Mouse (Mus musculus) kidney, adult 11 months (tissue): Measurements from ENCODE around the gene Slc35c2.

Source experiments
- DNase-seq: peaks from one replicate; pipeline ENCODE4 v3.0.0; 2022

Gene Slc35c2

DNA sequence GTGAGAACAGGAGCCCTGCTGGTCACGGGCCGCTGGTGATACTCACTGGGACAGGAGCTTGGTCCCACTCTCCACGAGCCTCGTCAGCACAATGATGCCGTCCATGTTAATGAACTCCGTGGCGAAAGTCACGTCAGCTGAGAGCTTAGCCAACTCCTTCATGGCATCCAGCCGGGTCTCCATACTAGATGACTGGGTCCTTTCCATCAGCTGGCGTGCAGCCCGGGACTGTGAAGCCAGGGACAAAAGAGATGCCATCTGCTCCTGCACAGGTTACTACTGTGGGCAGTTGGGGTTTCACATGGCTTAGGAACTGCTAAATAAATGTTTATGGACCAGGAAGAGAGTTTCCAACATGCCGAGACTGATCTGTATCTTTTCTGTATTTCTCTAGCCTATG lies 23.9 kb upstream of the Slc35c2 start:
- no peak for DNase-seq

DNA sequence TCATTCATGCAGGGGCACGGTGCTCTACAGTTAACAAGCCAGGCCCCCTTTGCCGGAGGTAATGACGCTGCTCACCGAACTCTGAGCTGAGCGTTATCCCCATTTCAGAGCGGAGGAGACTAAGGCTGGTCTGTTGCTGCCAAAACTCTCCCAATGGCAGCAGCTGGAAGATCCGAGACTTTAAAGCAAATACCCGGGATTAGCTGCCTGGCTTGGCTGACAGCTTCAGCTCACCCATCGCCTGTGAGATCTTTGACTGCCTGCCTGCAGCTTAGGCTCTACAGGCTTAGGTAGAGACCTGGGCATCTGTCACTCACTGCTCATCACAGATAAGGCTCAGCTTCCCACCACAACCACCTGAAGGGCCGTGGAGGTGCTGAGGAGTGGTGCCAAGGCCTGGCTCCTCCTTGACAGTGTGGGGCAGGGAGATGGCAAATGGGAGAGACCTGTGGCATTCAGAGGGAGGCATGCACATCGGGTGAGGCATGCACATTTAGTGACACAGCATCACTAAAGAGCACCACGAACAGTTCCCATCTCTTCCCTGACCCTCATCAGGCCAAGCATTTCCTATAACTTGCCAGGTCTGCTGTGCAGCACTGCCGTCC lies 23.3 kb upstream of the Slc35c2 start:
- DNase-seq, result no peak

DNA sequence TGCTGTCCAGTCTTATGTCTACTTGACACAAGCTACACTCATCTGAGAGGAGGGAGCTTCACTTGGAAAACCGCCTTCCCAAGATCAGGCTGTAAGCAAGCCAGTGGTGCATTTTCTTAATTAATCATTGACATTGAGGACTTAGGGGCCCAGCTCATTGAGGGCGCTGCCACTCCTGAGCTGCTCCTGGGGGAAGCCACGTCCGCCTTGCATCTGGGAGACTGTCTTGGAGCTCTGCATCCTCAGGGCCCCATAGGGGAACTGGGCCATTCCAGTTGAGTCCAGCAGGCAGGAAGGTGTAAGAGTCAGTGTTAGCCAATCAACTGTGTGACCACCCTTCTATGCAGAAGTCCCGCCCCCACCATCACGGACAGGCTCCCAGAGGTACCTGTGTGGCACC lies 20.1 kb upstream of the Slc35c2 start:
- peak; percentile 57 for DNase-seq

DNA sequence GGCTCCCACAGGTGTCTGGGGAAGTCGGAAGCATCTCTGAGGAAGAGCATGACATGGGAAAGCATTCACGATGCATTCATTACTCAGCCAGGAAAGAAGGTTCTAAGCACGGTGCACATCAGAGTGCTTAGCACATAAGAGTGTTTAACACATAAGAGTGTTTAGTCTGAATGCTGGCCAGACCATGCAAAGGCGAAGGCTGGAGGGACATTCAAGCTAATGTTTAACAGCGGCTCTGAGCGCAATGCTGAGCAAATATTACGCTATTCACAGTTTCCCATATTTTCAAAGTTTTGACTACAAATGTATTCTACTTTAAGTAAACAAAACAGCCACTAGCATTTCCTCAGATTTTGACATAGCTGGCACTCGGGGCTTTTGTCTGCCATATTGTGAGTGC lies 17.8 kb upstream of the Slc35c2 start:
- no peak for DNase-seq

DNA sequence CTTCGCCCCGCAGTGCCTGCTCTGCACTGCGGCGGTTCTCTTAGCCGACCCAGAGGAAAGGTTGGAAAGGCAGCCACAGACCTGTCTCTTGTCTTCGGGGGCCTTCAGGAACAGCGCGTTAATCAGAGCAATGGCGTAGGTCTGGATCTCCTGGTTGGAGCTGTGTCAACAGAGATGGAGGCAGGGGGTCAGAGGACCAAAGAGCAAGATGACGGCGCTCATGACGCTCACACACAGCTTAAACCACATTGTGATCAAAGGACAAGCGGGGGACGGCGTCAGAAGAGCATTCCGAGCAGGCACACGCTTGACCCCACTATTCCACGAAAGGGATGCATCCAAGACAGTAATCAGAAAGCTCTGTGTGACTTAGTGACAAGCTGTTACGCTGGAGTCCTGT lies 17.1 kb upstream of the Slc35c2 start:
- no peak for DNase-seq

DNA sequence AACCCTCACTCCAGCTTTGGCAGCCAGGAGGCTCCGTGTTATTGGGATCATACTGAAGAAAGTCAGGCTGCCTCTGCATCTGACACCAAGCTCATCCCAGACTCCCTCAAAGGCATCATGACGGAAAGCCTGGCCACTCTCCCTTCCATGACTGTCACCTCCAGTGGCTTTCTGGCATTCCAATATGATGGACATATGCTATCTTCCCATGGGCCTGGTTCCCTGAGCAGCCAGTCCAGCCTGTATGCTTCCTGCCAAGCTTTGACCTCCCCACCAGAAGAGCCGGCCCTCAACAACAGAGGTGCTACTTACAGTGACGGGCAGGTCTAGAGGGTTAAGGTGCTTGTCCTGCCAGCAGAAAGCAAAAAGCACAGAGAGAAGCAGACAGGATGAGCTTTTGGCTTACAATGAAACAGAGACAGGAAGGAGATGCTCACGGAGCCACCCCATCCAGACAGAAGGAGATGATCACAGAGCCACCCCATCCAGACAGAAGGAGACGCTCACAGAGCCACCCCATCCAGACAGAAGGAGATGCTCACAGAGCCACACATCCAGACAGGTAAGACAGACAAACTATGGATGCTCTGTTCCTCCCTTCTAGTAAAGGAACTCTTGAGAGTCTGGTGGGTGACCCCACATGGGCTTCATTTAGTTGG lies 15.8 kb upstream of the Slc35c2 start:
- no peak for DNase-seq

DNA sequence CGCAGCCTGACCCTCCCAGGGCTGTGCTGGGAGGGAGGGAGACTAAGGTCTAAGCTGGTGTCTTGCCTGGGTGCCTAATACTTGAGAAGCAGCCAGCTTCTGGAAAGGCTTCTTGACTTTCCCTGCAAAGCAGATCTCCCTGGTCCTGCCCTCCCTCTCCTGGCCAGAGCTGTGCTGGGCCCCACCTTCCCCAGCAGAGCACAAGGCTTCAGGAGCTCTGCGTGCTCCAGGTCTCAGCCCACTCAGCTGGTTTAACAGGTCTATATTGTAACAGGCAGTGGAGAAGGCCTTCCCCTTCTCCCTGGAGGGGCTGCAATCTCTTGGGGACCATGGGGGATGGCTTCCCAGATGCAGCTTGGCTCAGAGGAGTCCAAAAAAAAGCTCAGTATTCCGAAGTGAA lies 13.7 kb upstream of the Slc35c2 start:
- DNase-seq, result no peak

DNA sequence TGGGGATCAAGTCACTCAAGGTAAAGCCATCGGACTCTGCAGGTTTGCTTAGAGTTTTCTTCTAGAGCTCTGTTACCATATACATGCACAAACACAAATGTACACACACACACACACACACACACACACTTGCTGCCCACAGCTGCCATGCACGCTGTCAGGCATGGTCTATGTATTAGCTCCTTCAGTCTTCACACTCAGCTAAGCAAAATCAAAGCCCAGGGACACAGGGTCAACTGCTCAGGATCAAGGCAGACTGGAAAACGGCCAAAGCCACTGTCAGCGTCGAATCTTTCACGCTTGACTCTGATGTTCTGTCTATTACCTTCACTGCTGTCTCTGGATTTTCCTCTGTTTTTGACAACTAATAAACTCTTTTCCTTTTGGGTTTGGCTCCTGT lies 13.2 kb upstream of the Slc35c2 start:
- DNase-seq, result no peak

DNA sequence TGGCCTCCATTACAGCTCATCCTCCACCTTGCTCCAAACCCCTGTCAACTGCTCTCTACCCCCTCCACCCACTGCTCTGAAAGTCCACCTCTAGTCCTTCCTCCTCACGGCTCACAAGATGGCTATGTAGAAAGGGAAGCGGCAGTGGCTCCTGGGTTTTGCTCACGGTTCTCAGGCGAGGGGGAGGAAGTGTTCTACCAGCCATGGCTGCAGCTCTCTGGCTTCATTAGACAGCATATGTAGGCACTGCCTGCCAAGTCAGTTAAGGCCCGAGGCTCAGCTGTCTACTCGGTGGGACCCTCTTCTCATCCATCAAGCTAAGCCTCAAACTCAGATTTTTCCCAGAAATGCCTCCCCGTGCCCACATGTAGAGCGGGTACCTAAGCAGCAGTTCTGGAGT lies 12.8 kb upstream of the Slc35c2 start:
- DNase-seq, result no peak

DNA sequence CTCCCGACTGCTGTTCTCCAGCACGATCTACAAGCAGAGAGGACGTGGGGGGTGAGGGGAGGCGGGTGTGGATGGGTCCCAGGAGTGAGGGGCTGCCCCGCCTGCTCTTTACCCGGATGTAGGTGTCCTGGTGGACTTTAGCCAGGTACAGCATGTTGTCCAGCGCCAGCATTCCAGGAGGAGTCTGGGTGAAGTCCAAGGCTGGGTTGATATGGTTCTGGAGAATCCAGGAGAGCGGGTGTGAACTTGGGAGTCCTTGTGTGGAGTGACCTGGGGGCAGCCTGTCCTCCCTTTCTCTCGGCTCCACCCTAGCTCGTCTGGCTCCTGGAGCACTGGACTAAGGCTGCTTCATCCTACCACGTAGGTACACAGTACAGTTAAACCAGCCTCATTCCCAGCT lies 9.8 kb upstream of the Slc35c2 start:
- DNase-seq, result peak; percentile 92

DNA sequence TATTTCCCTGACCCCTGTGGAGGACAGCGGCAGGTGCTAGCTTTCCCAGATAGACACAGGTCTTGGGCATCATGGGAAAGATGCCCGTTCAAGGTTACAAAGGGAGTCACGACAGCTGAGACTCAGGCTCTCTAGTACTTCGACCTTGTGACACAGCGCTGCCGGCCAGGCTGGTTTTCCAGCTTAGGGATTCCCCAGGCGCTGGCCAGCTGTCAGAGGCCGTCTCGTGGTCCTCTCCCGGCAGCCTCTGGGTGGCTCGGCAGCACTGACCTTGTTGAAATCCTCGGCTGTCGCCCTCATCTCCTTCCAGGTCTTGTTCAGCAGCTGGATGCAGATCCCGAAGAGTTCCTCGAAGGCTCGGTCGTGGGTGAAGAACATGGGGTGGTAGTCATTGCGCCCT lies 8.9 kb upstream of the Slc35c2 start:
- DNase-seq, result peak; percentile 77

DNA sequence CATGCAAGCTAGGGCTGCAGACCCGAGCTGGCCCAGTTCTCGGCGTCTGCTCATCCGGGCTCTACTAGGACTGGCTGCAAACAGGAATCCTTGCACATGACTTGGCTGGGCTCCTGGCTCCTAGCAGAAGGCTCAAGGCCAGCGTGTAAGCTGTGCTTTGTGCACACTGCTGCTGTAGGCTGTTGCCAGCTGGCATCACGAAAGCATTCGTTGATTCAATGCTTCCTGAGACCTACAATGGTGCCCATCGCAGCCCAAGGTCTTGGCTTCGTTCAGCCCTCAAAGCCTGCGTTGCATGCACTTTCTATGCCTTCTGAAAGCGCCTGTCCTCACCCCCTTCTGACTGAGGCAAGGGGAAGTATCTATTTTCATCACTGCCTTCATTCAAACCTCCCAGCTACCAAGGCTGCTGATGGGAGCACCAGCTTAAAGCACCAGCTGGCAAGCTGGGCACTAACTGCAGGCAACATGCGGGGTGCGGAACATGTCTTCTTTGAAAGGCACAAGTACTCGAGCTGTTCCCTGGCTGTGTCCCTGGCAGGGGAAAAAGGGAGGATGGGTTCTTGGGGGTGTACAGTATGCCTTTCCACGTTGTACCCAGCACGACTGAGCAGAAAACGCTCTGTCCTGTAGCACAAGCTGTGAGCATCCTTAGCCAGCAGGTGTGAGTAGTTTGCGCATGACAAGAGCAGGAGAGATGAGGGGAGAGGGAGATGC lies 804 bp upstream of the Slc35c2 start:
- DNase-seq, result peak; percentile 82

DNA sequence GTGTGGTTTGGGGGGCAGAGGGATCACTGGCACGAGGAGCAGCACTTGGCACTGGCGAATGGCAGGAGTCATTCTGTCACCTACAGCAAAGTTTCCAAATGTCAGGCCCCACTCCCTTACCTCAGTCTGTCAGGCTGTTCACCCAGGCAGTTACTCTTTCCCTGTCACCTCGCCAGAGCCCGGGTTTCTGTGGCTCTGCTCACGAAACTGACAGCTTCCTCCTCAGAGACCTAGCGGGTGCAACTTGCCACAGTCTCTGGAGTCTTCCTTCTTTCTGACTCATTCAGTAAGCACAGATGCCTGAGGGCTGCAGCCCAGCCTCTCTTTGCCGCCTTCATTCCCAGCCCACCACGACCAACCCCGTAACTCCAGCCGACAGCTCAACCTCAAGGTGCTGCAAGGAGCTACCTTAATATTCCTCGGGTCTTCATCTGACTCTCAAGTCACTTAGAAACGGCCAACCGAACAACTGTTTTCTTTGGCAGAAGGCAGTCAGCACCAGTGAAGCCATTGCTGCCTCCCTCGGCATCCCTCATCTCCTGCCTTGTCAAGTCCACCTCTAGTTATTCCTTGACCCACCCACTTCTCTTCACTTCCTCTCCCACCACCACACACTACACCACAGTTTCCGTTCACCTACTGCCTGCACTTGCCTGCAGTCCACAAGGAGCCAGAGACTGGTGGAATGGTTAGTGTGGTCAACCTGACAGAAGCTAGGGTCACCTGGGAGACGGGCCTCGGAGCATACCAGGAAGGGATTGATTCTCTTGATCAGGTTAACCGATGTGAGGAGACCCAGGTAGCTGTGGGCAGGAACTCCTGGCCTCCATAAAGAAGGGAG lies 1.1 kb downstream of the Slc35c2 start:
- no peak for DNase-seq

DNA sequence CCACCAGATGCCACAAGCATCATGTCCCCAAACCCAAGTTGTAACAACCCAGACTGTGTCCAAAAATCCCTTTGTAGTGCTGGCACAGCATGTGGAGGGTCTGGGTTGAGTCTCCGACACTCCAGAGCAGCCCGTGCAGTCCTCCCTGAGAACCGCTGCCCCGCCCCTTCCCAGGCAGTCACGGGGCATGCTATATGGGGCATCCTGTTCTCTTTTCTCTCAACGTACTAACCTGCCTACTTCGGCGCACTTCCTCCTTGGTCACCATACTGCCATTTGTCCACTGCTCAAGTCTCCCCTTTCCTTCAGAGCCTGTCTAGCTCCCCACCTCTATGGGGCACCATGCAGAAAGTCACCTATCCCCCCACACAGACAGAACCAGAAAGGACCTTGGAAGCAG lies 2.0 kb downstream of the Slc35c2 start:
- no peak for DNase-seq

DNA sequence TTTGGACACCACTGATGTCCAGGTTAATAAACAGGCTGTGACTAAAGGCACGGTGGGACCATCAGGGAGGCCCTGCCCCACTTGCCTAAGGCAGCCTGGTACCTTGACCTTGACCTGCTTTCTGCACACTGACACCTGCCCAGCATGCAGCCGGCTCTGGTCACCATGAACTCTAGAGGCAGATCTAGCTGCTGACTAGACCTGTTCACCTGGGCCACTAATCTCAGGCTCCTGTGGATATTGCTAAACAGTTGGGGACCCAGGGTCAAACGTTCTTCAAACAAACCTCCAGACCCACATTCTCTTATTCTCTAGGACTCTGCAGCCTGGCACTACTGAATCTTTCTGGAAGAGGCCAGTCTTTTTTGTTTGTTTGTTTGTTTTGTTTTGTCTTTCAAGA lies 2.6 kb downstream of the Slc35c2 start:
- DNase-seq, result no peak

DNA sequence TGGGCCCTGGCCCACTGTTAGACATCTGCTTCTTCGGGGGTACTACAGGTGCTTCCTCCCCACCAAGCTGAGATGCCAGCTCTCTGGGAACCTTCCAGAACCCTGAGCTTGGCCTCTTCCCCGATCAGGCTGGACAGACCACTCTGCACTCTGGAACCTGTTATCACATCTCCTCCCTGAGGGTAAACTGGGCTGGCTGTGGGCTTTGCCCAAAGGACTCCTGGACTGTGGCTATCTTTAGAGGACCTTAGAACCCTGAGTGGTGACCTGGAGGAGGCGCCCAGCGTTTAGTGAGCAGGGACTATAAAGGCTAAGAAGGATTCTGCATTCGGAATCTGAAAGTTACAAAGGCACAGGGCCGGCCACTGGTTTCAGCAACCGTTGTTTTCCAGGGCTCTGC lies 3.3 kb downstream of the Slc35c2 start:
- no peak for DNase-seq

DNA sequence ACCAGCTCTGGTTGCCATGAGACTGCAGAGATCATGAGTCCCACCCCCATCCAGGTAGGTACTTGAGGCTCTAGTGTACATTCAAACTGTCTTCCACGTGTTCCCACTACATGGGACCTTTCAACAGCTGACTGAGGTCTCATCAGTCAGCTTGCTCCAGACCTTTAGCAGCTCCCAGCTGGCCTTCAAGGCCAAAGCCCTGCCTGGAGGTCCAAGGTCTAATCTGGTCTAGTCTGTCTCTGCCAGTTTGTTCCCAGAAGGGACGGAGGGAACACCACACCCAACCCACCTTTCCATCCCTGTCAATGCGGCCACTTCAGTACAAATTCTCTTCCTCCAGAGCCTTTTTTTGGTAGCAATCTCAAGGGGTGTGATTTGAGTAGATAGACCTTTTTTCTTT lies 4.0 kb downstream of the Slc35c2 start:
- DNase-seq, result peak; percentile 50

DNA sequence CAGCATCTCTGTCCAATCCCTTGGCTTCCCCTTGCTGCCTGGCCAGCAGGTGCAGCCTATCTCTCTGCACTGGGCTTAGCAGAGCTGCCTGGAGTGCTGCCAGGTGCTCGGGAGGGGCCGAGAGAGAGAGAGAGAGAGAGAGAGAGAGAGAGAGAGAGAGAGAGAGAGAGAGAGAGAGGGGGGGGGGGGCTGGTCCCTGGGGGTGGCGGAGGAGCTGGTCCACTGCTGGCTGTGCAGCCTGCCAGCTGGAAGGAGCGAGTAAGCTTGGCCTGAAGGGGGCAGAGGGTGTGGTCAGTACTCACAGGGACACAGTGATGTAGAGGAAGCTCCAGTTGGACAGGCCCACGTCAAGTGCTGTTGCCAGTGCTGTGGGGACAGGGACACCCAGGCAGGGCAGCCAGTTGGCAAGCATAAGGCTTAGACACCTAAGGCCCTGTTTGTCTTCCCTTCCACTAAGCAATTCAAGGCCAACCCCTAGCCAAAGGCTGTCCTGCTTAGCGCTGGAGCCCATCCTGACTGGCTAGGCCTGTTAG lies 5.8 kb downstream of the Slc35c2 start:
- DNase-seq, result no peak

DNA sequence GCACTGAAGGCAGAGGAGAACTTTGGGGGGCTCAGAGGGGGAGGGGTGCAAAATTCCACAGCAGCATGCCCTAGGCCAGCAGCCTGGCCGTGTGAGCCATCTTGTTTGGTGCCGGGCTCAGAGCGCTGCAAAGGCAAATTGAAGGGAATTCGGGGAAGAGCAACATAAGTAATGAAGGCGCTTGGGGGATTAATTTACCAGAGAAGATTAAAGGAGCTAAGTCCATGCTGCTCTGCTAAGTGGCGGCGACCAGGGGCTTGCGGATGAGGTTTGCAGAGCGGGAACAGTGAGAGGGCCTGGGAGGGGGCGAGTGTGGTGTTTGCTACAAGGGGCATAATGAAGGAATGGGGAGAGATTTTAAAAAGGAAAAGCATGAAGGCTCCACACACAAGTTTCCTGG lies 8.3 kb downstream of the Slc35c2 start:
- no peak for DNase-seq

DNA sequence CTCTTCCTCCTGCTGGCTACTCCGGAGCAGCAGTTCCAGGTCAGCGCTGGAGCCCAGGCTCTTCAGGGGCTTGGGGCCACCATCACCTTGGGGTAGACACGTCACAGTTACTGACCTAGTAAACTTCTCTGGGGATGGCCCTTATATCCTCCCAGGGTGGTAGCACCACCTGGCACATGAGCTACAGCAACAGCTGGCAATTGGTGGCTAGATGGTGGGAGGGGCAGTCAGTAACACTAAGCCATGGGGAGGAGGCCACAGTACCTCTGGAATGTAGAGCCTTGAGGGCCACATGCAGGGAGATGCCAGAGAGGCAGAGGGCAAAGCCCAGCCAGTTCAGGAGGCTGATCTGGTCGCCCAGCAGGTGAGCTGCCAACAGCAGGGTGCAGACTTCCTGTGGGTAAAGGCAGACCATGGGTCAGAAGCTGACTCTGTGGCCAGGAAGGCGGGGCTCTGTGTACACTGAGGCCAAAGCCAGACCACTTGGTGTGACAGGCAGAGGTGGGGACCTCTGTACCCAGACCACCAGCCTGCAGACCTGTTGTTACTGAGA lies 10.4 kb downstream of the Slc35c2 start:
- DNase-seq, result peak; percentile 67

DNA sequence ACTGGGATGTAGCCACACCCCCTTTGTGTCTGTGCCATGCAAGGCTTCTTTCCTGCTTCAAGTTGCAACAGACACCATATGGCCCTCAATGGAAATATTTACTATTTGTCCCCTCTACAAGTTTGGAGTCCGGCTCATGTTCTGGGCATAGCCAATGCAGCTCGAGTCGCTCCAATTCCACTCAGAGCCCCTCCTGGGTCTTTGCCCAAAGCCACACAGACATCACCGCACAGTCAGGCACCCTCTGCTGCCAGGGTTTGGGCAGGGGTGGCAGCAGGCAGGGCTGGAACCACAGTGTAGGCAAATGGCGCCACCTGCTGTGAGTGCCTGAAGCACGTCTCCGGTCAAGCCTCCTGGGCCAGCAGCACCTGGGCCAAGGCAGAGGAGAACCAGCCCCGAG lies 11.8 kb downstream of the Slc35c2 start:
- DNase-seq, result peak; percentile 71

DNA sequence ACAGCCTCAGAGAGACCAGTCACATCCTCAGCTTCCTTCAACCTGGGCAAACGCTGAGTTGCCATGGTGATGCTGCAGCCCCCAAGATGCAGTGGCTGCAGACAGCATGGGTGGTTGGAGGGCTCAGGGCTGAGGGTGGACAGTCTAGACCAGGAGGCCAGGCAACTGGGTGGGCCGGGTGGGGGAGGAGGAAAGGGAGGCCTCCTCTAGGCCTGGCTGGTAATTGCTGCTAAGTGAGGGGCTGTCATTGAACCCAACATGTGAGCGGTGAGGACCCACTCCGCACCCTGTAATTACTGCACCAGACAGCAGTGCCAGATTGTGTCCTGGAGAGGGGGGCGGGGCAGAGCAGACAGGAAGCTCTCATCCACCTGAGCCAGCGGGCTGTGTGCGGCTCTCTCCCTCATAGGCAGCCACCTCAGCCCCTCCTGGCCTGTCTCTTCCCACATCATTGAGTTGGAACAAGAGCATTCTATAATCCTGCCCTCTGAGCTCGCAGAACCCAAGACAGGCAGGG lies 12.5 kb downstream of the Slc35c2 start:
- no peak for DNase-seq

DNA sequence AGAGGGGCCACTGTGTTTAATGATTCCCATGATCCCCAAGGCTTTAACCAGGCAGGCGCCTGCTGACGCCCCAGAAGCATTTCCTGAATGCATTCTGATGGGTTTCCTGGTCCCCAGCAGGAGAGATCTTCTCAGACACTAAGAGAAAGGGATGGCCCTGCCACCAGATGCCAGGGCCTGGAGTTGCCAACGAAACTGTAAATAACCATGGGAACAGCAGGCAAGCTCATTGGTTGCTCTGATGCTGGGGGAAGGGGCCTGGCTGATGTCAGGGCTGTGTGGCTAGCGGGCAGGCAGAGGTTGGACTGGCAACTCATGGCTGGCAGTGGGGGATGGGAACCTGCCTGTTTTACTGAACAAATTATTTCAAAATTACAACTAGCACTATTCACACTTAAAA lies 14.1 kb downstream of the Slc35c2 start:
- no peak for DNase-seq
